Mouse (Mus musculus) adrenal gland, postnatal 36 days (tissue): ENCODE data around the gene Foxl1. TPM values are rescaled to one million over a fixed set of nuclear protein-coding genes. Genes with fewer than 3 reads are reported as not detected.
A peak's percentile ranks its signal among the peaks of the same experiment; 100 is the strongest.

Experiments used
- DNase-seq, 2 experiments: peaks; one replicate each; pipeline ENCODE4 v3.0.0; 2021; ENCODE audit warnings: mixed read lengths in 1 of 2
- total RNA-seq, 2 experiments: library from RNA; stranded (reverse); gene quantifications; 2 replicates each; pipeline ENCODE4 v1.2.3; 2021

Gene Foxl1
- total RNA-seq, 2 experiments from 2014 or later: 0.16 to 0.40 TPM

- DNase-seq: peak; percentile 85 to 89
Measured at GRCm38 (mm10) chr8:121092627-121093026, 35.1 kb upstream of the Foxl1 start.

- DNase-seq: no peak
Measured at GRCm38 (mm10) chr8:121093496-121093895, 34.2 kb upstream of the Foxl1 start.

- peak; percentile 79 to 82 for DNase-seq
Measured at GRCm38 (mm10) chr8:121104049-121104818, 23.5 kb upstream of the Foxl1 start.

GRCm38 (mm10) chr8:121107668-121108656, 19.8 kb upstream of the Foxl1 start, which contains the start of gene Mthfsd:
Mthfsd (minus strand) TSS chr8:121108392.
- DNase-seq: peak; percentile 100

GRCm38 (mm10) chr8:121108657-121109056, 19.1 kb upstream of the Foxl1 start:
- no peak for DNase-seq

GRCm38 (mm10) chr8:121111145-121111907, 16.4 kb upstream of the Foxl1 start:
- DNase-seq: no peak

GRCm38 (mm10) chr8:121113261-121113660, 14.5 kb upstream of the Foxl1 start:
- peak; percentile 94 for DNase-seq

- DNase-seq: no peak
Measured at GRCm38 (mm10) chr8:121115136-121115535, 12.6 kb upstream of the Foxl1 start.

GRCm38 (mm10) chr8:121115948-121116347, 11.8 kb upstream of the Foxl1 start, which contains the start of gene Foxc2:
Foxc2 (plus strand) TSS chr8:121116171.
- DNase-seq: peak; percentile 88 to 90

GRCm38 (mm10) chr8:121116591-121117185, 11.1 kb upstream of the Foxl1 start:
- DNase-seq: peak; percentile 26 to 50

GRCm38 (mm10) chr8:121117186-121117651, 10.5 kb upstream of the Foxl1 start:
- peak; percentile 23 to 44 for DNase-seq

GRCm38 (mm10) chr8:121117906-121118305, 9.8 kb upstream of the Foxl1 start:
- no peak for DNase-seq

GRCm38 (mm10) chr8:121118634-121119420, 8.9 kb upstream of the Foxl1 start:
- DNase-seq: no peak

GRCm38 (mm10) chr8:121119635-121120455, 7.9 kb upstream of the Foxl1 start:
- no peak for DNase-seq

GRCm38 (mm10) chr8:121120456-121121419, 7.0 kb upstream of the Foxl1 start:
- no peak for DNase-seq

- no peak for DNase-seq
Measured at GRCm38 (mm10) chr8:121121704-121122103, 6.0 kb upstream of the Foxl1 start.

GRCm38 (mm10) chr8:121122368-121122767, 5.4 kb upstream of the Foxl1 start:
- DNase-seq: no peak

- no peak for DNase-seq
Measured at GRCm38 (mm10) chr8:121123113-121123512, 4.6 kb upstream of the Foxl1 start.
